Mouse (Mus musculus): Measurements from ENCODE around the gene Phlpp1. TPM values are rescaled to one million over a fixed set of nuclear protein-coding genes. Genes with fewer than 3 reads are reported as not detected.
A peak's percentile ranks its signal among the peaks of the same experiment; 100 is the strongest.

The Phlpp1 gene
- total RNA-seq, 2 experiments from 2014 or later = 82.0 to 88.0 TPM

GRCm38 (mm10) chr1:106168001-106168400 lies 3.6 kb upstream of the Phlpp1 start:
- DNase-seq = no peak

GRCm38 (mm10) chr1:106168801-106169200 lies 2.8 kb upstream of the Phlpp1 start:
- no peak for DNase-seq

- no peak for DNase-seq
Measured at GRCm38 (mm10) chr1:106169741-106170265, 1.7 kb upstream of the Phlpp1 start.

GRCm38 (mm10) chr1:106172301-106172930 lies 864 bp downstream of the Phlpp1 start:
- DNase-seq = peak; percentile 41 to 44

- DNase-seq = peak; percentile 23 to 26
Measured at GRCm38 (mm10) chr1:106172931-106173371, 1.4 kb downstream of the Phlpp1 start.

GRCm38 (mm10) chr1:106173621-106174156 lies 2.1 kb downstream of the Phlpp1 start:
- DNase-seq = no peak

- DNase-seq = no peak
Measured at GRCm38 (mm10) chr1:106174598-106174997, 3.0 kb downstream of the Phlpp1 start.

- no peak for DNase-seq
Measured at GRCm38 (mm10) chr1:106175360-106175759, 3.8 kb downstream of the Phlpp1 start.

- DNase-seq = no peak
Measured at GRCm38 (mm10) chr1:106176791-106177190, 5.2 kb downstream of the Phlpp1 start.

- DNase-seq = no peak
Measured at GRCm38 (mm10) chr1:106177868-106178790, 6.6 kb downstream of the Phlpp1 start.

- no peak for DNase-seq
Measured at GRCm38 (mm10) chr1:106183701-106184100, 12.1 kb downstream of the Phlpp1 start.

GRCm38 (mm10) chr1:106184780-106185460 lies 13.4 kb downstream of the Phlpp1 start:
- DNase-seq = no peak

- no peak for DNase-seq
Measured at GRCm38 (mm10) chr1:106185461-106185924, 13.9 kb downstream of the Phlpp1 start.

GRCm38 (mm10) chr1:106186062-106186461 lies 14.5 kb downstream of the Phlpp1 start:
- DNase-seq = no peak

- no peak for DNase-seq
Measured at GRCm38 (mm10) chr1:106187480-106187879, 15.9 kb downstream of the Phlpp1 start.

- no peak for DNase-seq
Measured at GRCm38 (mm10) chr1:106188756-106189155, 17.2 kb downstream of the Phlpp1 start.

GRCm38 (mm10) chr1:106189311-106189710 lies 17.8 kb downstream of the Phlpp1 start:
- DNase-seq = no peak

GRCm38 (mm10) chr1:106190695-106191094 lies 19.1 kb downstream of the Phlpp1 start:
- no peak for DNase-seq

- DNase-seq = no peak
Measured at GRCm38 (mm10) chr1:106191885-106192284, 20.3 kb downstream of the Phlpp1 start.

- no peak for DNase-seq
Measured at GRCm38 (mm10) chr1:106192864-106193470, 21.4 kb downstream of the Phlpp1 start.

- no peak for DNase-seq
Measured at GRCm38 (mm10) chr1:106193487-106193886, 21.9 kb downstream of the Phlpp1 start.

GRCm38 (mm10) chr1:106194263-106194662 lies 22.7 kb downstream of the Phlpp1 start:
- no peak for DNase-seq

Data from layer of hippocampus, postnatal 36 days (tissue).